Mouse (Mus musculus) hindbrain, embryonic 13.5 days (tissue): Measurements from ENCODE around the gene Gm8212. TPM values are rescaled to one million over a fixed set of nuclear protein-coding genes. Genes with fewer than 3 reads are reported as not detected.
"Not testable (repeated sequence)": the region's sequence is repeated elsewhere in the genome, so short reads cannot be mapped to it uniquely, and the experiment has no call there.

Experiments used
- ATAC-seq: fragments of 200-750 bp; cut with Nextera tagmentation; 2 replicates; pipeline ENCODE4 v1.8.0; 2017; ENCODE audit warnings: moderate TSS enrichment; ENCODE audit not compliant: low FRiP score
- H3K27ac ChIP-seq: fragments of 300-500 bp; sonication (generic); 2 replicates; pipeline ENCODE4 v1.5.1; 2015; ENCODE audit warnings: inconsistent platforms, mild to moderate bottlenecking, moderate library complexity
- H3K27me3 ChIP-seq: fragments of 300-500 bp; sonication (generic); 2 replicates; pipeline ENCODE4 v1.6.1; 2015; ENCODE audit warnings: mild to moderate bottlenecking, inconsistent platforms
- H3K36me3 ChIP-seq: fragments of 300-500 bp; sonication (generic); 2 replicates; pipeline ENCODE4 v1.6.1; 2015; ENCODE audit warnings: mild to moderate bottlenecking, inconsistent platforms
- H3K4me1 ChIP-seq: fragments of 300-500 bp; sonication (generic); replicated peaks from 2 replicates; pipeline ENCODE4 v1.6.1; 2015; ENCODE audit warnings: inconsistent platforms
- H3K4me2 ChIP-seq: fragments of 300-500 bp; sonication (generic); 2 replicates; pipeline ENCODE4 v1.6.1; 2015; ENCODE audit warnings: inconsistent platforms, mild to moderate bottlenecking, moderate library complexity
- H3K4me3 ChIP-seq: fragments of 300-500 bp; sonication (generic); 2 replicates; pipeline ENCODE4 v1.5.1; 2015; ENCODE audit warnings: mild to moderate bottlenecking, inconsistent platforms
- H3K9ac ChIP-seq: fragments of 300-500 bp; sonication (generic); 2 replicates; pipeline ENCODE4 v1.6.1; 2015; ENCODE audit warnings: mild to moderate bottlenecking, inconsistent platforms
- H3K9me3 ChIP-seq: fragments of 300-500 bp; sonication (generic); 2 replicates; pipeline ENCODE4 v1.6.1; 2016; ENCODE audit warnings: inconsistent platforms
- WGBS: fragments of 180-500 bp; shearing (Covaris S2); methylation state at CpG from one replicate; pipeline ENCODE4 v1.1.7; 2015; 5-methylcytosine and 5-hydroxymethylcytosine counted together
- polyA plus RNA-seq: library from polyadenylated mRNA; unstranded; fragments of >200 nt; fragmentation: Nextera tagmentation; extraction: Ambion mirVana; gene quantifications from 2 replicates; pipeline ENCODE4 v1.2.1, GENCODE M21; 2015

Gm8212 gene
- not detected in 2 replicates for polyA plus RNA-seq

GRCm38 (mm10) chr14:44197361-44197760 lies at the start of gene Gm8212:
Gm8212 (plus strand) TSS chr14:44197661.
- H3K4me2 ChIP-seq, H3K9ac ChIP-seq, H3K36me3 ChIP-seq, ATAC-seq, H3K9me3 ChIP-seq, H3K27me3 ChIP-seq, H3K4me1 ChIP-seq, H3K4me3 ChIP-seq, H3K27ac ChIP-seq: not testable (repeated sequence)
- 85% methylated on average over 2 of the region's 3 CpGs for WGBS

- WGBS = 91% methylated on average over 3 of the region's 3 CpGs
- H3K9me3 ChIP-seq, ATAC-seq: not testable (repeated sequence)
Observed at GRCm38 (mm10) chr14:44213154-44213553, 15.7 kb downstream of the Gm8212 start, which contains the start of gene 4930503E14Rik. 4930503E14Rik (minus strand) TSS chr14:44213254.

GRCm38 (mm10) chr14:44248039-44248438 lies 50.6 kb downstream of the Gm8212 start:
- 92% methylated on average over 16 of the region's 16 CpGs for WGBS
- Histone ChIP-seq H3K27ac (no peak overlapping the region), H3K27me3 (no peaks in the 10 kb centered on the region), H3K4me3 (no peak overlapping the region), H3K36me3 (no peaks in the 10 kb centered on the region), H3K4me1 (no peaks in the 10 kb centered on the region), H3K4me2 (no peak overlapping the region), H3K9ac (no peak overlapping the region), H3K9me3 (no peaks in the 10 kb centered on the region)
- no peak for ATAC-seq

More at GRCm38 (mm10) chr14:44213154-44213553, 15.7 kb downstream of the Gm8212 start, which contains the start of gene 4930503E14Rik:
- H3K4me2 ChIP-seq, H3K27me3 ChIP-seq, H3K4me1 ChIP-seq, H3K27ac ChIP-seq, H3K4me3 ChIP-seq, H3K9ac ChIP-seq, H3K36me3 ChIP-seq: not testable (repeated sequence)

Other genes with a start within 250 kb of the Gm8212 start
- not detected in 2 replicates for gene Ang5, start 240.6 kb upstream of the Gm8212 start, polyA plus RNA-seq
- not detected in 2 replicates for gene Ang6, start 195.4 kb upstream of the Gm8212 start, polyA plus RNA-seq
- not detected in 2 replicates for gene Ear2, start 95.0 kb upstream of the Gm8212 start, polyA plus RNA-seq
- gene Gm3327, start 73.8 kb upstream of the Gm8212 start, polyA plus RNA-seq = not detected in 2 replicates
- gene 4930503E14Rik, start 15.6 kb downstream of the Gm8212 start, polyA plus RNA-seq = not detected in 2 replicates
- gene Gm8220, start 87.9 kb downstream of the Gm8212 start, polyA plus RNA-seq = not detected in 2 replicates
- not detected in 2 replicates for gene Gm5930, start 140.9 kb downstream of the Gm8212 start, polyA plus RNA-seq
- 0.14 TPM in 1 of 2 replicates, not detected in the other for gene Gm8229, start 167.7 kb downstream of the Gm8212 start, polyA plus RNA-seq
- not detected in 2 replicates for gene Gm3371, start 213.0 kb downstream of the Gm8212 start, polyA plus RNA-seq
- gene Gm8232, start 236.0 kb downstream of the Gm8212 start, polyA plus RNA-seq = not detected in 2 replicates